Mouse (Mus musculus) retina, embryonic 14.5 days (tissue): ENCODE measurements at regions not wholly inside any gene's neighbourhood (a gene's known extent, or its start where the extent isn't known, plus 50 kb on each side); places are given as distances from the start of the nearest gene placed in this dataset.

Experiments
- DNase-seq: peaks from one replicate; pipeline ENCODE4 v3.0.0-alpha.2; 2015; ENCODE audit warnings: low spot score

GRCm38 (mm10) chr2:168842261-168842740 lies 74.6 kb upstream of the Sall4 start:
- DNase-seq: peak; percentile 55

DNA sequence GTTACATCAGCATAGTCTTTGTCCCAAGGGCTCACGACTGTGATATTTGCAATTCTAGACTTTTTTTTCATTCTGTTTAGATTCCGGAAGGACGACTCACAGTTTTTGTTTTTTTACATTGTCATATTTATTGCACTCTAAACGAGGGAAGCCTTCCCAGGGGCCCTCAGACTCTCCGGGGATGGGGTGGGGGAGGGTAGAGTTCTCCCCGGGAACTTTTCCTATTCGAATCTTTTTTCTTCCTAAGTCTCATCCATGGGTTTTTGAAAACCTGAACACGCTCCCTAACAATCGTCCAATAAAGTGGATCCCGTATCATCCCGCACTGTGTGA lies 73.9 kb upstream of the Sall4 start:
- no peak for DNase-seq

- DNase-seq: peak; percentile 51
Measured at GRCm38 (mm10) chr2:168840853-168841712, 73.3 kb upstream of the Sall4 start.

DNA sequence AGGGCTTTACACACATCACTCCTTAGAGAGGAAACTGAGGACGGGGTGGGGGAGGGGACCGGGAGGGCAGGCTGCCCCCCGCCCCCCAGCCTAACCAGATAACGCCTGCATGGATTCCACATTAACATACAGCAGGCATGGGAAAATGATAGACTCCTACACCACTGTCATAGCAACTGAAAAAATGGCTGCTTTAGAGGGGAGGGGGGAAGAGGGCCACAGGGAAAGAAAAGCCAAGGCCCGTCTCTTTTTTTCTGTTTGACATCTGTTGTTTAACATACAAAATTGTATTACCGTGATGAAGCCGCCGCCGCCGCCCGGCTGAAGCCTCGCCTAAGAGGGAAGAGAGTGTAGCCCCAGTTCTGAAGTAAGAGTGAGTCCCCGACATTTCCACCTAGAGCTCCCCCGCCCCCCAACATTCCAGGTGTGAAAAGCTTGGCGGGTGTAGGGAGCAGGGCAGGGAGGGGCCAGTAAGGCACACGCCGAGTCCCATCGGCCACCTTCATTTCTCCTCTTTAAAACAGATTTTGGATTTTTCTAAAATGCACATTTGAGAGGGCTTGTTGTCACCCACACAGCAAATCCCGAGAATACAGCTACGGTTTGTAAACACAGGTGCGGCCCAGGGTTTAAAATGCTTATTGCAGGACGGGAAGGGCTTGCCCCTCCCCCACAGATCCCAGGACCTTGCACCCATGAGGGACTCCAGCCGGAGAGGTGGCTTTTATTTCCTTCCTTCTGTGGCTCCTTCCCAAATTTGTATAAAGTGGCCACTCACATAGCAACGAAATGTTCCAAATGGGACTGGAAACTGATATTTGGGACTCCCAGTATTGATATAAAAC lies 72.3 kb upstream of the Sall4 start:
- peak; percentile 37 for DNase-seq

- DNase-seq: no peak
Measured at GRCm38 (mm10) chr2:168839221-168839620, 71.5 kb upstream of the Sall4 start.

- DNase-seq: peak; percentile 36
Measured at GRCm38 (mm10) chr2:168838681-168839080, 70.9 kb upstream of the Sall4 start.

DNA sequence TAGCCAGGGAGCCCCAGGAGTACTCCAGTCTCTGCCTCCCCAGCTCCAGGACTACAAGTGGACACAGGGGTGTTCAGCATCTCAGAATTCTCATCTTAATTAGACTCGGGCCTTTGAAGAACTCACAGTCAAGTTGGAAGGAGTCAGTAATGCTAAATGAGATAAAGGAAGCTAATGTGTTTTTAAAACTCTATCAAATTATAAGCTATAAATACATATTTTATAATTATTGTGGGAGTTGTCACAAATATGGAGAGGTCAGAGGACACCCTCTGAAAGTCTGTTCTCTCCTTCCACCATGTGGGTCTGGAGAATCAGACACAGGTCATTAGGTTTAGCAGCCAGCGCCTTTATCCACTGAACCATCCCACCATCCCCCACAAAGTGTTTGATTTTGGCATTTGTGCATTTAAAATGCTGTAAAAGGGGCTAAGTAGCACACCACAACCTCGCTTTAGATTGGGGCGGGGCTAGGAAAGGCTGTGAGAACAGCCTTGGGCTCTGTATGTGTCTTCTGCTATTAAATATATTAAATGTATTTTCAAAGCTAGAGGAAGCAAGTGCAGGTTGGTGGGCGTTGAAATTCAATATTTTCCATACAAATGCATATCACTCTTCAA lies 70.3 kb upstream of the Sall4 start:
- DNase-seq: no peak

DNA sequence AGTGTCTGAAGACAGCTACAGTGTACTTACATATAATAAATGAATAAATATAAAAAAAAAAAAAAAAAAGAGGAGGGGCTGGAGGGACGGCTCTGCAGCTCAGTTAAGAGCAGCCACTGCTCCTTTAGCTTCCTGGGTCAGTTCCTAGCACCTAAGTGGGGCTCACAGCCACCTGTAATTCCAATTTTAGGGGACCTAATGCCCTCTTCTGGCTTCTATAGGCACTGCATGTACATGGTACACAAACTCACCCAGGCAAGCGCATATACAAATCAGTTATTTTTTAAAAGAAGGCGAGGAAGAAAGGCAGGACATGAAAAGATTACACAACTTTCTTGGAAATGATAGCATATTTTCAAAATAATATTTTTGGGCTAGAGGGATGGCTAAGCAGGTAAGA lies 67.0 kb upstream of the Sall4 start:
- no peak for DNase-seq

DNA sequence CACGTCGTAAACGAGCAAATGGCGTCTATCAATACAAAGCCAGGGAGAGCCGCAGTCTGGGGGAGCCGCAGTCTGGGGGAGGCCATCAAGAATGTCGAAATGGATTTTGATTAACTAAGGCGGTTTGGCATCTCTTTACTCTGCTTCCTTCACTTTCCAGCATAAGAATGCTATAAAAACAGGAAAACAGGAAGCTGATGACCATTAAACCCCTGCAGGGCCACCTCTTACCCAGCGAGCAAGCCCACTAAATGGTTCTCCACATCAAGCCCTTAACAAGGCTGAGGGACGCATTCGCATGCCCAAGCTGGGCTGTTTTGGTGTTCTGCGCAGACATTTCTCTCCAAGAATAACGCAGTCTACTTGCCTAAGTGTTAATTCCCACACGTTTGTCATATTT lies 64.0 kb upstream of the Sall4 start:
- DNase-seq: no peak

- no peak for DNase-seq
Measured at GRCm38 (mm10) chr2:168820648-168821047, 52.9 kb upstream of the Sall4 start.
